Mouse (Mus musculus) urinary bladder, postnatal 4 days (tissue): Measurements from ENCODE around the gene Mlh3.

ENCODE experiments used
- DNase-seq, 2 experiments: peaks; one replicate each; pipeline ENCODE4 v3.0.0; 2021 to 2022; ENCODE audit warnings: low spot score in 2 of 2

Gene Mlh3

GRCm38 (mm10) chr12:85280845-85281651 lies 10.6 kb upstream of the Mlh3 start:
- DNase-seq, result no peak

GRCm38 (mm10) chr12:85280105-85280844 lies 9.9 kb upstream of the Mlh3 start:
- DNase-seq, result peak; percentile 95 to 97

DNA sequence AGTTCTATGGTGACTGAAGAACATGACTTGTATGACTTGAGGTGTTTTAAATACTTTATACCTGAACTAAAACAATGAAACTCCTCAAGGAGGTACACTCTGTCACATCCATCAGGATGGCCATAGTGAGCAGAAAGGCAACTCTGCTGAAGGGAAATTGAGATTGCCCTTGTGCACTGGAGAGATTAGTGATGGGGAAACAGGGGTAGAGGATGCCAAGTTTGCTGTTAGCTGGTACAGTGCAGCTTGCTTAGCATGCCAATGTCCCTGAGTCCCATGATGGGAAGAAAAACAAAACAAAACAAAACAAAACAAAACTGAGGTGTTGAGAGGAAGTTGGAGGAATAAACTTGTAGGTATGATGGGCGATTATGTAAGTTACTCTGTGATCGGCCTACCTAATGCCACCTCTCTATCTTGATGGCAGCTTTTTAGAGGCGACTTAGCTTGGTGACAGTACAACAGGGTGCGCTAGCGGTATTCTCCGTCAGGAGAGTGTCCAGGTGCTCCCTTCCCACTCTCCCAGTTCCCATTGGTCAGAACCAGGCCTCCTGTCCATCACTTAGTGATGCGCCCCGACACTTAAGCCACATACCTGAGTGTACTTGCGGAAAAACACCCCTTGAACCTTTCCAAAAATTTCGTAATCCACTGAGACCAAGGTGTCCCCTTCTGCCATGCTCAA lies 9.1 kb upstream of the Mlh3 start:
- no peak for DNase-seq

DNA sequence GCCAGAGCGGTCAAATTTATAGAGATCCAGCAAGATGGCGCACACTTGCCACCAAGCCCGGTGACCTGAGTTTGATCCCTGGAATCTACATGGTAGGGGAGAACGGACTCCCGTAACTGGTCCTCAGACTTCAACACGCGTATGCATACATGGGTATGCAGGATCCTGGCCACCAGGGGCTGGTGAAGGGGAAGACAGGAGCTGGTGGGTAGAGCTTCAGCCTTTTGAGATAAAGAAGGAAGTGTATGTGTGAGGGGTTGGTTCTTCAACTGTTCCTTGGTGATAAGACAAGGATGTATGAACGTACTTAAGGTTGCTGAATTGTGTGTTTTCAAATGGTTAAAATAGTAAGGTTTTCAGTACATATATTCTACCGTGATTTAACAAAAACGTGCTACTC lies 8.5 kb upstream of the Mlh3 start:
- no peak for DNase-seq

- no peak for DNase-seq
Observed at GRCm38 (mm10) chr12:85276273-85276672, 5.9 kb upstream of the Mlh3 start.

GRCm38 (mm10) chr12:85273508-85273907 lies 3.1 kb upstream of the Mlh3 start:
- peak in 1 of 2 experiments; percentile 24 for DNase-seq

- DNase-seq, result no peak
Observed at GRCm38 (mm10) chr12:85271843-85272206, 1.4 kb upstream of the Mlh3 start.

GRCm38 (mm10) chr12:85271132-85271842 lies 888 bp upstream of the Mlh3 start:
- DNase-seq, result no peak

DNA sequence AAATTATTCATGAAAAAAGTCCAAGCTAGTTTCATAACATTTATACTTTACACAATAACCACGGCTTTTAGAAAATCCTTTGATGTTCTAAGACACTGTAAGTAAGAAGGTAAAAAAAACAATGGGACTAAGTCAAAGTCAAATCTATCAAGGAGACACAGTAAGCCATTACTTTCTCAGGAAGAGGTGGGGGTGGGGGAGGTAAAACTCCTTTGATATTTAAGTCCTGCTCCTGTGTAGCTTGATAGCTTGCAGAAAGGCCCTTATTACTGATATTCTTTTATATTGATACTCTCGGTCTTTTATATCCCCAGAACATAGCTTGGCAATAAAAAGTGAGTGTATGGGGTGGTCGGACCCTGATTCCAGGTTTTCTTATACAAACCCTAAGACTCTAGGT lies 578 bp downstream of the Mlh3 start:
- no peak for DNase-seq

DNA sequence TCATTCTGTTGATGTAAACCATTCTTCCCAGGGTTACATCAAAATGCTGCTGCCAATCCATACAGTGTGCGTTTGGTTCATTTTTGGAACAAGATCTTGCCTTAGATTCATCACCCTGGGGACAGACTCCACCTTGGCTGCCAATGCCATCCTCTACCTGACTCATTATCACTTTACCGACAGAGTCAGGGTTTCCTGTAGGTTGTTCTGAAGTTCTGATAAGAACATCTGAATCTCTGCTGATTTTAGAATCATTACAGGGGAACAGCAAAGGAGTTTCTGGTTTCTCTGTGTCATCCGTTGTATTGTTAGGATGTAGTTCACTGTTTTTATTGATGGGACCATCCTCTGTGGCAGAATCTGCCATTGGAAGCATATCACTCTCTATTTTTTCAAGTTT lies 4.2 kb downstream of the Mlh3 start:
- no peak for DNase-seq

DNA sequence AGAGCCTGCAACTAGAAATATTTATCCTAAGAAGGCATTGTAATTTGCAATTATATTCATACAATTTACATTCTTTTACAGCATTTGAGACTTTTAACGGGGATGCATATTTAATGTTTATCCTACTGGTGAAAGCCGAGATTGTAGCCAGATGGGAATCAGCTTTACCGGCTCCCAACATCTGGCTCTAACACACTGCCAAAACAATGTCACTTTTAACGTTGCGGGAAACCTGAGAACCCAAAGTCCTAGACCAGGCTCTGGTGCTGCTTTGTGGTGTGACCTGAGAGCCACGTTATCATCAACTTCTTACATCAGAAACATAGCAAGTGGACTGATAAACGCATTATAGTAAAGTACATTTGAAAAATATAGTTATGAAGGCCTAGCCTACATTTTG lies 5.5 kb downstream of the Mlh3 start:
- no peak for DNase-seq

GRCm38 (mm10) chr12:85264531-85264930 lies 5.9 kb downstream of the Mlh3 start:
- DNase-seq, result no peak

DNA sequence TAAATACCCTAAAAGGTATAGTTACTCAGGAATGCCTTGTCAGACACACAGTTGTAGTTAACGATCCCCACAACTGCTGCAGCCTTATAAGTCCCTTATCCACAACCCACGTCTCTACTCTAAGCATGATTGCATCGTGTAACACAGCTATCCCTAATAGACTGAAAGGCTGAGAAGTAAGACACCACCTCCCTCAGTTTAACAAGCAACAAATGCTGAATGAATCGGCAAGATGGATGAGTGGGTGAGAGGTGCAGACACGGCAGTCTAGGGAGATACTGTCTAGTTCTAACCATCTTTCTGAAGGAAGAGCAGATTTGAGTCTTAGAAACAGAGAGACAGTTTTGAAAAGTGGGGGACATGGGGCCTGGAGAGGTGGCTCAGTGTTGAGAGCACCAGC lies 7.2 kb downstream of the Mlh3 start:
- DNase-seq, result no peak

DNA sequence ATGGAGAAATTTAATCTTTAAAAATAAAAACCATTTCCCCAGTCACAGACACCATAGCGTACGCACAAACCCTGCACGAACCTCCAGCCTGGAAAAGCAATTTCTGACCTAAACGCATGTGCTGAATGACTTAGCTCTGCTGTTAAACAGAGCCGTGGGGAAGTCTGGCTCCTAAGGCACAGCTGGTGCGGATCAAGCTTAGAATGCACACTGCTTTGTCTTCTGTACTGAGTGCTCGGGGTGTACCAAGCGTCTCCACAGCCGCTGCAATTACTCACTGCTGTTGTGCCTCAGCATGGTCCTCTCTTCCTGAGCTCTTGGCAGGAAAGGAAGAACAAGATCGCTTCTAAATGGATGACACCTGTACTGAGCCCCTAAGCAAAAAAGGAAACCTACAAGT lies 7.9 kb downstream of the Mlh3 start:
- no peak for DNase-seq

DNA sequence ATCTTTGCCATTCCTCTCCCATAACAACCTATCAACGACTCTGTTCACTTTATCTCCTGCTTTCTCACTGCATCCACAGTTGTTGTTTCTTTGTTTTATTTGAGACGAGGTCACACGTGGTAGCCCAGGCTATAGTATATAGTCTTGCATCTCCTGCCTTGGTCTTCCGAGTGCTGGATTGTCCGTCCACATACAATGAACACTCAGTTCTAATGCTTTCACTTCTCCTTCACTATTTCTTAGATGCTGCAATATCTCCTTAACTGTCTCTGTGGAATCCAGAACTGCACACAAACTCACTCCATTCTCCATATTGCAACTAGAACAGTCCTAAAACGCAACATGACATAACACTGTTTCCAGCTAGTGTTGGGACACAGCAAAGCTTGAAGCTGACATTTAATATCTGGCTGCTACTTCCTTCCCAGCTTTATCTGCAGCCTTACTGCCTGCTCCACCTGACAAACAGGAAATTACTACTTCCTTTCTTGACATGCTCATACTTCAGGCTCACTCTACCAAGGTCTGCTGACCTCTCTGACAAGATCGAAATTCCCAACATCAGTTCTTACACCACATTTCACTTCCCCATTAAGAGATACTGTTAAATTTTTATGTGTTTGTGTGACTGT lies 13.3 kb downstream of the Mlh3 start:
- DNase-seq, result no peak

DNA sequence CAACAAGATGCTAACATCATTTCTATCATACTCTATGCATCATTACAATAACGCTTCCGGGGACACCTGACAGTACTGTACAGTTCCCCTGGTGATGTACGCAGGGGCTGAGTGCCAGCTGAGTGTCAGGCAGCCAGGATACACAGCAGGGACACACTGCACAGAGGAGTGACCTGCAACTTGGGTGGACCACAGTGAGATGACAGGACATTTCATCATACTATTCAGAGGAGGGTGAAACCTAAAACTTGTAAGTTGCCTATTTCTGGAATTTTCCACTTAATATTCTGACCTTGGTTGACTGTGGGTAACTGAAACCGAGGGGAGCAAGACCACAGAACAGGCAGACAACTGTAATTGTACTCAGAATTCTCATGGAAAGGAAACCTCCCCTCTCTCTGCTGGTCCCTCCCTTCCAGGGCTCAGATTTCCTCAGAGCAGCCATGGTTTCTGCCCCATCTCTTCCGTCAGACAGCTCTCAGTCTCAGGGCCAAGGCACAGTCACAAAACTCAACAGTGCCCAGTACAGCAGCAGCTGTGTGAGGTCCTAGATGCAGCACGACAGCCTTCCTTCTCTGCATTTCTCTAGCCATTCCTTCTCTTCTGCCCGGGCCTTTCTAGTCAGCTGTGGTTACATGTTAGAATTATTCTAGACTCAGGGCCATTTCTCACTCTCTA lies 14.2 kb downstream of the Mlh3 start:
- no peak for DNase-seq

DNA sequence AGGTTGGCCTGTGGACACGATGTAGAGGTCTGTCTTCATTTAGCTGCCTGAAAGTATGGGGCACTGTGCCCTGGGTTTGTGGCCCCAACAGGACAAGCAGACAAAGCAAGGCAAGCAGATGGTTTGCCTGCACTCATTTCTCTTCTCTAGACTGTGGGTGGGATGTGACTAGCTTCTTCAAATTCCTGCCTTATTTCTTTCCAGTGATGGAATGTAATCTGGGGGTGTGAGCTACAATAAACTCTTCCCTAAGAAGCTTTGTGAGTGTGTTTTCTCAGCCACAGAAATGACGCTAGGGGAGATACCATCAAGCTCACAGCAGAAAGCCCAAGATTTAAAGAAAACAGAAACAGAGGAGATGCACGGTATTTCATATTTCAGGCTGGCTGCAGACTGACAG lies 18.3 kb downstream of the Mlh3 start:
- DNase-seq, result no peak

- no peak for DNase-seq
Observed at GRCm38 (mm10) chr12:85237553-85237952, 32.8 kb downstream of the Mlh3 start.

- no peak for DNase-seq
Observed at GRCm38 (mm10) chr12:85233376-85234358, 36.7 kb downstream of the Mlh3 start.
